Mouse (Mus musculus) right cerebral cortex, adult 2 months (tissue): ENCODE results near the gene Erc2.
A peak's percentile ranks its signal among the peaks of the same experiment; 100 is the strongest.

Experiments used
- DNase-seq, 2 experiments: peaks; one replicate each; pipeline ENCODE4 v3.0.0; 2021 to 2022; ENCODE audit warnings: low spot score in 2 of 2

Erc2 gene

DNA sequence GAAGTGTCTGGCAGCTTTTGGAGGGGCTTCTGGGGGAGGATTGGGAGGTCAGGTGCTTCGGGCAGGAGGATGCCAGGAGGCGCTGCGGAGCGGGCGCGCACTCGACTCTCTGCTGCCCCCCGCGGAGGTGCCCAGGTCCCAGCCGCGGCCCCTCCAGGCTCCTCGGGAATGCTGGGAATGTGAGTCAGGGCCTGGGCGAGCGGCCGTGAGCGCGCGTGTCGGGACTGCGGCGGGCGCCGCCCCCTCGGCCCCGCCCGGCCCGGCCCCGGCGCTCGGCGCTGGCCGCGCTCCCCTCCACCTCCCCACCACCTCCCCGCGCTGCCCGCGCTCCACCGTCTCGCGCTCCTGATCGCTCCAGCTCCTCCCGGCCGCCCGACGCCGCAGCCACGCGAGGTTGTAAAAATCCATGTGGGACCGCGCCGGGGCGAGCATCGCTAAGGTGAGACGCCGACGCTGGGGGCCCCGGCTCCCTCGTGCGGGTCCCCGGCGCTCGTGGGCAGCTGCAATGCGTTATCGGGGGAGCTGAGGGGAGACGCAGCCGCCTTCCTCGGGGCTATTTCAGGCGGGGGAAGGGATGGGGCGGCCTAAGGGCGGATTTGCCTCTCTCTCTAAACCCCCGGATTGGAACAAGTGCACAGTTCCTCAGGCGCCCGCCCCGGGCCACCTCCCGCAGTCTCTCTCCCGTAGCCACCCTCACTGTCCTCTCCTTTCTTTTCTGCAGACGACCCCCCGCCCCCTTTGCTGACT is at the start of gene Erc2:
Gene Erc2 (plus strand): TSS at position 253 of the 747 bp plus-strand sequence.
- peak; percentile 80 to 83 for DNase-seq

- no peak for DNase-seq
Measured at GRCm38 (mm10) chr14:27578443-27578842, 43.8 kb upstream of the Erc2 start.

- peak; percentile 51 to 58 for DNase-seq
Measured at GRCm38 (mm10) chr14:27589616-27590015, 32.6 kb upstream of the Erc2 start.

GRCm38 (mm10) chr14:27592163-27592562 is 30.1 kb upstream of the Erc2 start:
- peak in 1 of 2 experiments; percentile 26 for DNase-seq

GRCm38 (mm10) chr14:27596265-27596664 is 26.0 kb upstream of the Erc2 start:
- peak in 1 of 2 experiments; percentile 52 for DNase-seq

DNA sequence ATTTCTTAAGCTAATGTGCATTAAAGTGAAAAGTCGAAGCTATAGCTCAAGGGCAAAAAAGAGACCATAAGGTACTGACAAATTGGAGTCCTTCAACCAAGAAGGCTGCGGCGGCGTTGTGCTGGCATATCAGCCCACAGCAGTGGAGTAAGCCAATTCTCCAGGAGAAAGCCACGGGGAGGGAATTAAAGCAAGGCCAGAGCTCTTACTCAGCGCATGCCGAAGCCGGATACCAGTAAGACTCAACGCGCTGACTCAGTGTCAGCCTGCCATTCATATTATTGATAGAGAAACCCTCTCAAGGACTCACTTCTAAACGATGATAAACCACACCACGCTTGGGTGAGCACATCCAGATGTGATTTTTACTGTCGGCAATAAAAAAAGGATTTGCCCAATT is 20.1 kb upstream of the Erc2 start:
- no peak for DNase-seq

- DNase-seq = peak; percentile 49 to 60
Measured at GRCm38 (mm10) chr14:27607419-27607818, 14.8 kb upstream of the Erc2 start.

DNA sequence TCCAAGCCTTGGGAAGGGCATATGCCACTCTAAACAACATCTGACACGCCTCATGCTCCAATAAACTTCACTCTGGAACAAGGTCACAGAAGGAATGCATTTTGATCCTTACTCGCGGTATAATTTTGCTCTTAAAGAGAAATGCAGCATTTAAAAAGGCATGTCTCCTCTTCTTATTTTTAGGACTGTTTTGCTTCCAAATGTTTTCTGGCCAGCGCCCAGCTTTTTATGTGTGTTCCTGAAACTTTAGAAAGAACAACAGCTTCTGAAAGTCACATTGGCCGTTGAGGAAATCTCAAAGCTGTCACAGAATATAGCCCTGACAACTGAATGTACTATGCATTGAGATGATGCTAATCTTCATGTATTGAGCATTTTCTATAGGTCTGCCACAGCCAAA is 8.5 kb upstream of the Erc2 start:
- peak in 1 of 2 experiments; percentile 37 for DNase-seq

- no peak for DNase-seq
Measured at GRCm38 (mm10) chr14:27617286-27617685, 4.9 kb upstream of the Erc2 start.

GRCm38 (mm10) chr14:27621576-27621975 is 652 bp upstream of the Erc2 start:
- no peak for DNase-seq

- DNase-seq = no peak
Measured at GRCm38 (mm10) chr14:27622923-27623219, 643 bp downstream of the Erc2 start.

DNA sequence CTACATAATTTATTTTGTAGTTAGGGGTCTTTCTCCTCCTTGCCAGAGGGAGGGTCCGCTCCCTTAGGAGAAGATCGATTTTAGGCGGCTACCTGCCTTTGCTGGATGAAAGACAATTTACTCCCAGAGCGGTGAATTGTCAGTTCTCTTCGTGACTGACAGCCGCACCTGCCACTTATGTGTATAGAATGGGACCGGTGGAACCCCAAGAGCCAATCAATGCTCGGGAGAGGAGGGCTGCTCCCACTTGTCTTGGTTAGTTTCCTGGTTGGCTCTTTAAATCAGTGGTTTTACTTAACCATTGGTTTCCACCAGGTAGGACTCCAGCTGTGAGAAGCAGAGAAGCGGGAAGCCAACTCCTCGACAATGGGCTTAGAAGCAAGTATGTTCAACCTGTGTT is 1.1 kb downstream of the Erc2 start:
- peak; percentile 81 to 84 for DNase-seq

DNA sequence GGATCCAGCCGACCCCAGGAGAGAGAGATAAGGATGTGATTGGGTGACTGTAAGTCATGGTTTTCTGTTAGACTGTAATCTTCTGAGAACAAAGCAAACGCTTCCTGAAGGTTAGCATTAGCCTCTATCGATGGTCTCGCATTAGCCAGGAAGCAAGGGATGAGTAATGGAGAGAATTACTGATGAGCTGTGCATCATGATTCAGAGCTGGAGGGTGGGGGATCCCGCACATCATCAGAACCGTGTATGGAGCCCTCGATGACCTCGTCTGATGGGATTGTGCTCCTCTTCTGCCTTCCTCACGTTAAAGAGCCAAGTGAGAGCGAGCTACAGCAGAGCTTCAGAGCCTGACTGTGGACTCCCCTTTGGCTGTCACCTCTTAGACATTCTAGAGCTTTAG is 6.5 kb downstream of the Erc2 start:
- DNase-seq = no peak

- DNase-seq = no peak
Measured at GRCm38 (mm10) chr14:27629369-27630012, 7.3 kb downstream of the Erc2 start.

GRCm38 (mm10) chr14:27630973-27631640 is 8.9 kb downstream of the Erc2 start:
- no peak for DNase-seq

DNA sequence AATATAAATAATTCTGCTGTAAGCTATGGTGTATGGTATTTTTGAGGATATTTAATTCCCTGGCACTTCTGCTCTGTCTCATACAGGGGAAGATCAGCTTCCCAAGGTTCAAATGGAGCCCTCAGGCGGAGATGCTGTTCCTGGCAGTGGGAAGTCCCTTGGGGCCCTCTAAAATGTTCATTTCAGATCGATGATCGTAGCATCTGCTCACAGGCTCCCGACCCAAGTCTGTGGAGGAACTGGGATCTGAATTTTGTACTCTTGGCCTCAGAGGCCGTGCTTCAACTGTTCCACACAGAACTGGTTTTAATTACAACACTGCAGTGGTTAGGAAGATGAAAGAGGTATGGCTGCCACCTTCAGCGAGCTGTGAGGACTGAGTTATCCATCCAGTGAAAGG is 12.5 kb downstream of the Erc2 start:
- no peak for DNase-seq

GRCm38 (mm10) chr14:27636556-27636955 is 14.3 kb downstream of the Erc2 start:
- no peak for DNase-seq

DNA sequence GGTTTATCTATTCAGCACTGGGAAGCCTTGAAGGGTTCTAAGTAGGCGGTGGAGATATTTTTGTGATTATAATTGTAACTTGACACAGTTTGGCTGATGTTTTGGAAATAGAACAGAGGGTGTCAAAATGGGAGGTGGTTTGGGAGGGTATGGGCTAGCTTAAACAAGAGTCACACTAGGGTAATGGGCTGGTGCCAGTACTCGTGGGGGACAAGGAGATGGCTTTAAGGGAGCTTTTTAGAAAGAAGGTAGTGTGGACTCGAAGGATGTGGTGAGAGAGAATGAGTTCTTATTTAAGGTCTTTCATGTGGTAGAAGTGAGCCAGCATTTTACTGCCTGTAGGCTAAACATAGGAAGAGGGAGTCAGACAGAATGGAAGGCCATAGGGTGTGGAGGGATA is 19.2 kb downstream of the Erc2 start:
- peak; percentile 37 to 43 for DNase-seq

GRCm38 (mm10) chr14:27642981-27643380 is 20.8 kb downstream of the Erc2 start:
- peak; percentile 53 to 65 for DNase-seq

GRCm38 (mm10) chr14:27654670-27655069 is 32.4 kb downstream of the Erc2 start:
- no peak for DNase-seq

GRCm38 (mm10) chr14:27658616-27659015 is 36.4 kb downstream of the Erc2 start:
- DNase-seq = no peak

GRCm38 (mm10) chr14:27661466-27661865 is 39.2 kb downstream of the Erc2 start:
- no peak for DNase-seq

DNA sequence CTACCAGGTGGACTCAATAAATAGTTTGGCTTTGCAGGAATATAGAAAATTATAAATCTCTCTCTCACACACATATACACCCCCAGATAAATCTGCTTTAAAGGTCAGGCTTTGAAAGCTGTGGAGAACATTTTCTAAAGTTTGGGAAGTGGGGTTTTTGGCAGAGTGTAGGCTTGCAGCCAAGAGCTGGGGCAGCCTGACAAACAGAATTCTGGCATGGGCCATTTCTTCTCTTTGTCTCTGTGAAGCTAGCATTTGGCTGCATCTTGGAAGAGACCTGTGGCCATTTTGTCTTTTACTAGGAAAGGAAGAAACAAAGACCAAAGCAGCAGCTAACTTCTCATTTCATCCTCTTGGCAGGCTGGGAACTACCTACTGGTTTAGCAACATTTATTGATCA is 40.0 kb downstream of the Erc2 start:
- DNase-seq = peak in 1 of 2 experiments; percentile 46
